Mouse (Mus musculus): ENCODE data around the gene Lypd5. TPM values are rescaled to one million over a fixed set of nuclear protein-coding genes. Genes with fewer than 3 reads are reported as not detected.

Lypd5 gene
- total and polyA plus RNA-seq, 2 experiments = not detected

DNA sequence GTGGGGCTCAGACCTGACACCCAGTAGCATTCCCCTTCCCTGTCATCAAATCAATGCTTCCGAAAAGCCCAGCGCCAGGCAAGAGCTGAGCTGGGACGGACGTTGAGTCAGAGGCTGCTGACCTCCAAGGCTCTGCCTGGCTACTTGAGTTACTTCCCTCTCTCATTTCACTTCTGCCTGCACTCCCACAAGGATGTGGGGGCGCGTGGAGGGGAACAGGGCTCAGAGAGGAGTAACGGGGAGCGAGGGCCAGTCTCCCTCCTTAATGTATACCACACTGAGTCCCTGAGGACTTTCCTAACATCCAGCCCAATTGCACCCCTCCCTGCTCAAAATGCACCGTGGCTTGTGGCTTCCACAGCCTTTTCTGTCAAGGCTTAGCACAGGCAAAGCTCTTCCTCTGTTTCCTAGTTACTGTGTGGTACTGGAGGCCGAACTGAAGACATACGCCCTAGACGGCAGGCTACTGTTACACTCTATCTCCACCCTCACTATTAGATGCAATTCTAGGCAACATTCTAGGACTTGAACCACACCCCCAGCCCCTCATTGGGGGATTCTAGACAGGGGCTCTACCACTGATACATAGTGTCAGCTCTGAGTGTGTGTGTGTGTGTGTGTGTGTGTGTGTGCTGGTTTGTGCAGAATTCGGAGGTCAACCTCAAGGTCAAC lies 40.7 kb downstream of the Lypd5 start:
- Histone ChIP-seq H3K27ac (replicated peaks; ENCODE audit: insufficient read depth, low read depth, low read length) (0 out of 2 replicates have a peak overlapping the region, but pooled peaks have one; percentile 27), H3K36me3 (ENCODE audit: control insufficient read depth, insufficient read depth, low read length) (no peaks in the 10 kb centered on the region), H3K79me2 (ENCODE audit: control insufficient read depth, insufficient read depth, low read length) (no peaks in the 10 kb centered on the region), H3K9ac (ENCODE audit: low read depth, low read length) (no peak overlapping the region), H3K4me3 (ENCODE audit: insufficient read depth, low read depth, low read length) (no peak overlapping the region), H3K27me3 (ENCODE audit: control insufficient read depth, insufficient read depth, low read length) (no peaks in the 10 kb centered on the region), H3K4me1 (ENCODE audit: control insufficient read depth, insufficient read depth, low read length) (no peaks in the 10 kb centered on the region)
- WGBS = 63% methylated on average over 13 of the region's 13 CpGs
- peak; percentile 12 for DNase-seq (ENCODE audit: extremely low read depth, low read depth, low spot score)
- TF ChIP-seq CTCF (IDR thresholded peaks at IDR 0.05; ENCODE audit: low read depth, low read length) (no peak), POLR2A (IDR thresholded peaks at IDR 0.05; ENCODE audit: extremely low read depth, insufficient read depth, low read length) (no peak)

DNA sequence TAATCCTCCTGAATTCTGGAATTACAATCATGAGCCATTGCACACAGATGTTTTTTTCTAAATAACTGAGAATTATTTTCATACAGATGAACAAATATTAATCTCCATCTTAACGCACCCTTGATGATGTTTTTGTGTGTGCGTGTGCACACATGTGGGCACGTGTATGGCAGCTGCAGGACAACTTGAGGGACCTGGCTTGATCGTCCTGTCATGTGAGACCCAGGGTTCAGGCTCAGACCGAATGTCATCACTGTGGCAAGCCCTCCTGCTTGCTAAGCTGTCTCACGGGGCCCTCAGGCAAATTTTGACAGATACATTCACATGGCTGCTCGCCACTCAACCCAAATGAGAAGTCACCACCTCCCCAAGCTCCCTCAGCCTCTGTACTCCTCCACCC lies 41.5 kb downstream of the Lypd5 start:
- Histone ChIP-seq H3K79me2 (ENCODE audit: control insufficient read depth, insufficient read depth, low read length) (no peaks in the 10 kb centered on the region), H3K27ac (replicated peaks; ENCODE audit: insufficient read depth, low read depth, low read length) (no peak overlapping the region), H3K9ac (ENCODE audit: low read depth, low read length) (no peak overlapping the region), H3K36me3 (ENCODE audit: control insufficient read depth, insufficient read depth, low read length) (no peaks in the 10 kb centered on the region), H3K4me1 (ENCODE audit: control insufficient read depth, insufficient read depth, low read length) (no peaks in the 10 kb centered on the region), H3K4me3 (ENCODE audit: insufficient read depth, low read depth, low read length) (no peak overlapping the region), H3K27me3 (ENCODE audit: control insufficient read depth, insufficient read depth, low read length) (no peaks in the 10 kb centered on the region)
- DNase-seq (ENCODE audit: extremely low read depth, low read depth, low spot score) = no peak
- WGBS = 77% methylated on average over 7 of the region's 7 CpGs
- TF ChIP-seq POLR2A (IDR thresholded peaks at IDR 0.05; ENCODE audit: extremely low read depth, insufficient read depth, low read length) = no peak
- TF ChIP-seq CTCF (IDR thresholded peaks at IDR 0.05; ENCODE audit: low read depth, low read length) = no peak

DNA sequence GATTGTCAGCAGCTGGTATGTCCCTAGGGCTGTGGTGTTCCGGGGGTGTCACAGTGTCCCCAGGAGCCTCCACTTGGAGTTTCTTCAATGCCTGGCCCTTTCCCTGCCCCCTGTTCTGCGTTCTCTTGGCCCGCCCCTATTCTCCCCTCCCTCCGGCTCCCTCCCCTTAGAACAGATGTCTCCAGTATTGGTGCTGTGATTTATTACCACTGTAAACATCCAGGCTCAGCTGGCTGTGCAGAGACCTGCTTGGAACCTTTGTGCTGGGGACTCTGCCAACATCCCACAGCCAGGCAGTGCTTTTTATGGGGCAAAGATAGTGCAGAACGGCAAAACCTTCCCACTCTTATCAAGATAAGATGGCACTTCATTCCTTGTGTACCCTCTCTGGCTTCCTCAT lies 42.1 kb downstream of the Lypd5 start:
- Histone ChIP-seq H3K9ac (ENCODE audit: low read depth, low read length) (no peak overlapping the region), H3K36me3 (ENCODE audit: control insufficient read depth, insufficient read depth, low read length) (no peaks in the 10 kb centered on the region), H3K27ac (replicated peaks; ENCODE audit: insufficient read depth, low read depth, low read length) (no peak overlapping the region), H3K4me3 (ENCODE audit: insufficient read depth, low read depth, low read length) (no peak overlapping the region), H3K4me1 (ENCODE audit: control insufficient read depth, insufficient read depth, low read length) (no peaks in the 10 kb centered on the region), H3K27me3 (ENCODE audit: control insufficient read depth, insufficient read depth, low read length) (no peaks in the 10 kb centered on the region), H3K79me2 (ENCODE audit: control insufficient read depth, insufficient read depth, low read length) (no peaks in the 10 kb centered on the region)
- DNase-seq (ENCODE audit: extremely low read depth, low read depth, low spot score) = no peak
- TF ChIP-seq CTCF (IDR thresholded peaks at IDR 0.05; ENCODE audit: low read depth, low read length) = no peak
- TF ChIP-seq POLR2A (IDR thresholded peaks at IDR 0.05; ENCODE audit: extremely low read depth, insufficient read depth, low read length) = no peak
- WGBS = 53% methylated on average over 5 of the region's 5 CpGs

DNA sequence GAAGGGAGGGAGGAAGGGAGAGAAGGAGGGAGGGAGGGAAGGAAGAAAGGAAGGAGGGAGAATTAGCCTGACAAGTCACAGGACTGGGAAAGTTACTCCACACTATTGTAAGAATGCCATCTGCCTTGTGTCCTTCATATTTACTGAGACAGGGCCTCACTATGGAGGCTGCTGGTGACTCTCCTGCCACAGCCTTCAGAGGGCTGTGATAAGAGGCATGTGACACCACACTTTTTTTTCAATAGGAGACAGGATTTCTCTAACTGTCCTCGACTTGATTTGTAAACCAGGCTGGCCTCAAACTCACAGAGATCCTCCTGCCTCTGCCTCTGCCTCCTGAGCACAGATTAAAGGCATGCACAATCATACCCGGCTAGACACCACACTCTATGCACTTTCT lies 42.7 kb downstream of the Lypd5 start:
- Histone ChIP-seq H3K27me3 (ENCODE audit: control insufficient read depth, insufficient read depth, low read length) (no peaks in the 10 kb centered on the region), H3K79me2 (ENCODE audit: control insufficient read depth, insufficient read depth, low read length) (no peaks in the 10 kb centered on the region), H3K4me1 (ENCODE audit: control insufficient read depth, insufficient read depth, low read length) (no peaks in the 10 kb centered on the region), H3K9ac (ENCODE audit: low read depth, low read length) (no peak overlapping the region), H3K36me3 (ENCODE audit: control insufficient read depth, insufficient read depth, low read length) (no peaks in the 10 kb centered on the region), H3K27ac (replicated peaks; ENCODE audit: insufficient read depth, low read depth, low read length) (no peak overlapping the region), H3K4me3 (ENCODE audit: insufficient read depth, low read depth, low read length) (no peak overlapping the region)
- no peak for DNase-seq (ENCODE audit: extremely low read depth, low read depth, low spot score)
- TF ChIP-seq POLR2A (IDR thresholded peaks at IDR 0.05; ENCODE audit: extremely low read depth, insufficient read depth, low read length) (no peak), CTCF (IDR thresholded peaks at IDR 0.05; ENCODE audit: low read depth, low read length) (no peak)
- 63% methylated on average over 2 of the region's 2 CpGs for WGBS

DNA sequence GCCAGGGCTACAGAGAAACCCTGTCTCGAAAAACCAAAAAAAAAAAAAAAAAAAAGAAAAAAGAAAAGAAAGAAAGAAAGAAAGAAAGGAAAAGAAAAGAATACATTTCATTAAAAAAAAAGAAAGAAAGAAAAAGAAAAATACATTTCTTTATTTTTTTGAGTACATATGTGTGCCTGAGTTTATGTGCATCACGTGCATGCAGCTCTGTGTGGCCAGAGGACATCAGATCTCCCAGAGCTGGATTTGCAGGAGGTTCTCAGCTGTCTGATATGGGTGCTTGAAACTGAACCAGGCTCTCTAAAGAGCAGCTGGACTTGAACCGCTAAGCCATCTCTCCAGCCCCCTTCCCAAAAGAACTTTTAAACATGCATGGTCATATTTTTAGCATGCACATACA lies 45.1 kb downstream of the Lypd5 start:
- Histone ChIP-seq H3K9ac (ENCODE audit: low read depth, low read length) (no peak overlapping the region), H3K36me3 (ENCODE audit: control insufficient read depth, insufficient read depth, low read length) (no peaks in the 10 kb centered on the region), H3K4me3 (ENCODE audit: insufficient read depth, low read depth, low read length) (no peak overlapping the region), H3K4me1 (ENCODE audit: control insufficient read depth, insufficient read depth, low read length) (peaks cover 2% of the 10 kb centered on the region; the same call in 1 of the 2 replicates), H3K79me2 (ENCODE audit: control insufficient read depth, insufficient read depth, low read length) (no peaks in the 10 kb centered on the region), H3K27ac (replicated peaks; ENCODE audit: insufficient read depth, low read depth, low read length) (no peak overlapping the region), H3K27me3 (ENCODE audit: control insufficient read depth, insufficient read depth, low read length) (no peaks in the 10 kb centered on the region)
- WGBS = 80% methylated on average over 3 of the region's 3 CpGs
- TF ChIP-seq POLR2A (IDR thresholded peaks at IDR 0.05; ENCODE audit: extremely low read depth, insufficient read depth, low read length) (no peak), CTCF (IDR thresholded peaks at IDR 0.05; ENCODE audit: low read depth, low read length) (no peak)
- no peak for DNase-seq (ENCODE audit: extremely low read depth, low read depth, low spot score)

DNA sequence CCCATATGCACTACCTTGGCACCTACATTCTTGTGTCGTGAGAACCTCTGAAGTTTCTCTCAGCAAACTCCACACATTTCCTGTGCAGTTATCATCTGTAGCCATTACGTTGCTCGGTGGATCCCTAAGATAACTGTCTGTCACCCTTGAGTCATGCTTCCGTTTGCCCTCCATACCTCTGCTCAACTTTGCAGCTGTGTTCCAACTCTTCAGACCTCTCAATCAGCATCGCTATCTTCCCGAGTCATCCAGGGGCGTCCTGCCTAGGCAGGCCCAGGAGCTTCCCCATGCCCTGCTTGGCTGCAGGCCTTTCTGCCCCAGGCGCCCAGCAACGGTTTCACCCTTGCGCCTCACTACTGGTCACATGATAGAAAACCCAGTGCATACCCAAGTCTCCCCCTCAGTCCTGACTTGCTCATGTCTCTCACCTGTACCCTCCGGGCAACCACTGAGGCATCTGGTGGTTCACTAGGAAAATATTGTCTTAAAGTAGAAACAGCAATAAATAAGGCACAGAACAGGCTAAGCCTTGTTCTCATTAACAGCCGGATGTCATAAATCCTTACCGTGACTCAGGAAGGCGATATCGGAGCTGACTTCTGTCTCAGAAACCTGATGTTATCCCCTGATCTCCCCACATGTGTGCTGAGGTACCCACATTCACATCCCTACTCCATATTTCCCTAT lies 45.6 kb downstream of the Lypd5 start:
- TF ChIP-seq POLR2A (IDR thresholded peaks at IDR 0.05; ENCODE audit: extremely low read depth, insufficient read depth, low read length) (no peak), CTCF (IDR thresholded peaks at IDR 0.05; ENCODE audit: low read depth, low read length) (no peak)
- Histone ChIP-seq H3K27ac (replicated peaks; ENCODE audit: insufficient read depth, low read depth, low read length) (no peak overlapping the region), H3K4me3 (ENCODE audit: insufficient read depth, low read depth, low read length) (no peak overlapping the region), H3K79me2 (ENCODE audit: control insufficient read depth, insufficient read depth, low read length) (no peaks in the 10 kb centered on the region), H3K36me3 (ENCODE audit: control insufficient read depth, insufficient read depth, low read length) (no peaks in the 10 kb centered on the region), H3K9ac (ENCODE audit: low read depth, low read length) (no peak overlapping the region), H3K27me3 (ENCODE audit: control insufficient read depth, insufficient read depth, low read length) (no peaks in the 10 kb centered on the region), H3K4me1 (ENCODE audit: control insufficient read depth, insufficient read depth, low read length) (peaks cover 4% of the 10 kb centered on the region; the same call in 1 of the 2 replicates)
- 73% methylated on average over 15 of the region's 15 CpGs for WGBS
- DNase-seq (ENCODE audit: extremely low read depth, low read depth, low spot score) = no peak
